Mouse (Mus musculus) gastrocnemius, postnatal 25 days (tissue): ENCODE data around the gene Cenpb. TPM values are rescaled to one million over a fixed set of nuclear protein-coding genes. Genes with fewer than 3 reads are reported as not detected.
A peak's percentile ranks its signal among the peaks of the same experiment; 100 is the strongest.

Source experiments
- DNase-seq: peaks from one replicate; pipeline ENCODE4 v3.0.0; 2022
- total RNA-seq, 2 experiments: library from RNA; stranded (reverse); gene quantifications; 1 replicate in 1 of 2; 2 replicates in 1 of 2; pipeline ENCODE4 v1.2.3; 2021

The Cenpb gene
- total RNA-seq, 2 experiments from 2014 or later: 58.9 to 61.8 TPM

DNA sequence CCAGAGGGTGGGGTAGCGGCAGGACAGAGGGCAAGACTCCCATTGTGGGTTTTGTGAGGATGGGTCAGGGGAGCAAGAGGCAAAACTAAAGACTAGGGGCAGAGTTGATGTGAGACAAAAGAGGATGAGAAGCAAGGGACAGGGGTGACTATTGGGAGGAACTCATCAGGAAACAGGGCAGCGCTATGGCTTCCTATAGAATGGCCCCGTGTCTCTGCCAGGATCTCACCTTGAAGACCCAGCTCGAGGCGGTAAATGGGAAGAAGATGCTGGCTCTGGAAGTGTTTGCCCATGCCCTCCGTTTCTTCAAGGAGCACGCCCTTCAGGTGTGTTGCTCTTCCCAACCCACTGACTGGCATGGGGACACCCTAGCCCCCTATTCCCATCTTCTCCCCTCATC is 41.1 kb downstream of the Cenpb start:
- peak; percentile 3 for DNase-seq

DNA sequence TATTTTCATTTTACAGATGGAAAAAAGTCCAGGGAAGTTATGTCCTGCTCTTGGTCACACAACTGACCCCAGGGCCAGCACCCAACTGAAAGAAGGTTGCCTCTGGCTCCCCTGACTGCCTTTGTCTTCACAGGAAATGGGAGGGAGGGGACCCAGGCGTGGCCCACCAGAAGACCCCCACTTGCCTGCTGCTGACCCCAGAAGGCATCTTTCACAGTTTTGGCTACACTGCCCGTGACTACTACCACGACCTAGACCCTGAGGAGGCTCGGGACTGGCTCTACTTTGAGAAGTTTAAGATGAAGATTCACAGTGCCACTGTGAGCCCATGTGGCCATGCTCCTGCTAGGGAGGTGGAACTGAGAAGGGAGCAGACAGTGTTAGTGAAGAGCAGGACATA is 41.6 kb downstream of the Cenpb start:
- DNase-seq: peak; percentile 4

GRCm38 (mm10) chr2:131135521-131136139 is 44.2 kb downstream of the Cenpb start:
- DNase-seq: no peak

- DNase-seq: peak; percentile 18
Observed at GRCm38 (mm10) chr2:131134826-131135400, 45.0 kb downstream of the Cenpb start.

- peak; percentile 55 for DNase-seq
Observed at GRCm38 (mm10) chr2:131134381-131134780, 45.5 kb downstream of the Cenpb start.

DNA sequence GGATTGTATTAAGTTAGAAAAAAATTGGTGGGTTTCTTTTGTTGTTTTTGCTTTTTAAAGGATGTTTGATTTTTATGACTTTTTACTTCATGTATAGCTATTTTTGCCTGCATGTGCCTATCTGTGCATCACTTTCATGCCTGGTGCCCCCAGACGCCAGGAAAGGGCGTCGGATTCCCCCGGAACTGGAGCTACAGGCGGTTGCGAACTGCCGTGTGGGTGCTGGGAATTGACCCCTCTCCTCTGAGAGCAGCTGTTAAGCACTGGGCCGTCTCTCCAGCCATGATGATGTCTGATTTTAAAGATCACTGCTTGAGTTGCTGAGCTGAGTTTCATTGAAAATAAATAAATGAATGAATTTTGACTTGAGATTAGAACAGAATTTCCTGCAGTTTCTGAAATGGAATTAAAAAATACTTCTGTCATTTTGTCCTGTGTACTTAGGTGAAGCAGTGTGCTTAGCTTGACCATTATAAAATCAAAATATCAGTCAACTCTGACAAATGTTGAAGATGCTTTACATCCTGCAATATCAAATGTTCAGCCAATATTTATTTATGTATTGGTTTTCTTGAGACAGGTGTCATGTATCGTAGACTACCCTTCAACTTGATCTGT is 46.8 kb downstream of the Cenpb start, which contains the start of gene Gm11037:
TSS of gene Gm11037 (plus strand) at position 568 of the 618 bp plus-strand sequence.
- no peak for DNase-seq

DNA sequence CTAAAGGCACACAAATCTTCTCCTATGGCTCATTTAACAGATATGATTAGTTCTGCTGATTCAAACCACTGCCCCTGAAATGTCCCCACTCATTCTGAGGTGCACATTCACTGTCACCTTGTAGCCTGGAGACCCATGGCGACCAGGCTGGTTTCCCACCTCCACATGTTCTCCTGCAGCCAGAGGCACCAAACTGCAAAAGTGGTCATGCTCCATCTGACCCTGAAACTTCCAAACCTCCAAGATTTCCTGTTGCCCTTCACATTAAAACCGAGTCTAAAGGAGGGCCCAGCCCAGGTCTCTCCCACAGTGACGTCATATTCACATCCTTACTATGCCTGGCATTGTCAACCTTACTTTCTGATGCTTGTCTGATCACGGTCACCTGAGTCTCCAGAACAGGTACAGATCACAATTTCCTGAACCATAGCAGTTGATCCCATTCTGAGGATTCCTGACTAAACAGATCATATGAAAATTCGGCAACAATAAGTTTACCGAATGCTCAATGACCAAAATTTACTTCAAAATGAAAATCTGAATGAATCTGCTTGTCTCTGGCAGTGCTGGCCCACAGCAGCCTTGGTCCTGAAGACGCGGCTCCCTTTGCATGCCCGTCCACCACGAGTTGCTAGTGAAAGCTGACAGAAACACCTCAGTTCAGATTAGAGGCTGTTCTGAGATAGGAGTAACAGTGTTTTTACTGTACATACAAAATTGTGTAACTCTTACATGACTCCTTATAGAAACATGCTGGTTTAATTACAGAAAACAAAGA is 47.6 kb downstream of the Cenpb start:
- no peak for DNase-seq

DNA sequence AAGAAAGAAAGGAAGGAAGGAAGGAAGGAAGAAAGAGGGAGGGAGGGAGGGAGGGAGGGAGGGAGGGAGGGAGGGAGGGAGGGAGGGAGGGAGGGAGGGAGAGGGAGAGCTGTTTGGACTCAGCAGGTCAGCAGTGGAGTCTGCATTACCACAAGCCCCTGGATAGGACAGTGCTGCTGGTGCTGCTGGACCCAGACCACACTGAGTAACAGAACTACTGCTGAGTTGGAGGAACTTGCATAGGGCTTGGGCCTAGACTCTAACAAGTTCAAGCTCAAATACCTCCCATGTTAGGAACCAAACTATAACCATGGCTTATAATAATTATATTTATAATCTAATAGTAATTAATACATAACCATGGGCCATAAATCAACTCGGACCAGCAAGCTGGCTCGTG is 49.0 kb downstream of the Cenpb start:
- no peak for DNase-seq

DNA sequence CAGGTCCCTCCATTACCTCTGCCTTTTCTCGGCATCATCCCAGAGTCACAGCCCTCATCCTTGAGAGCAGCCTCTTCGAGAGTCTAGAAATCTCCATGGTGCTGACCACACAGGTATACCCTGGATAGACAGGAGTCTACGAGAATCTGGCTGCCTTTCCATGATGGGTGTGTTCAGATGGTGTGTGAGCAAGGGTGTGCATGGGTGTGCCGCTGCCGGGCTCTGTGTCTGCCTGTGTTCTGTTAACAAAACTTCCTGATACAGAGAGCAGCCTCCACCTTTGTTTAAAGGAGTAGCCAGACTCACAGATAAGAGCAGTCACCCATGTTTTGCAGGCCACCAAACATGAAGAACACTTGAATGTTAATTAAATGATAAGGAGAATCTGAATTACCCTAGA is 50.0 kb downstream of the Cenpb start:
- no peak for DNase-seq

GRCm38 (mm10) chr2:131128636-131129157 is 51.2 kb downstream of the Cenpb start:
- DNase-seq: no peak

GRCm38 (mm10) chr2:131128211-131128610 is 51.7 kb downstream of the Cenpb start:
- no peak for DNase-seq

GRCm38 (mm10) chr2:131127161-131127730 is 52.6 kb downstream of the Cenpb start, which contains the start of gene Hspa12b:
TSS of gene Hspa12b (plus strand) at chr2:131127280.
- DNase-seq: peak; percentile 80

- no peak for DNase-seq
Observed at GRCm38 (mm10) chr2:131125964-131126815, 53.7 kb downstream of the Cenpb start.

Other genes with a start within 250 kb of the Cenpb start
- 1 to 10 TPM; 1.8 to 3.2 TPM for gene Gfra4, start 137.0 kb downstream of the Cenpb start, total RNA-seq
- gene Adam33, start 116.3 kb downstream of the Cenpb start, total RNA-seq: 1 to 10 TPM; 1.7 to 4.7 TPM
- 1 to 10 TPM in 1 of 2 experiments, under 1 TPM in 1; 0.64 to 1.2 TPM for gene Siglec1, start 93.3 kb downstream of the Cenpb start, total RNA-seq
- 10 to 100 TPM; 14.5 to 16.6 TPM for gene Hspa12b, start 52.8 kb downstream of the Cenpb start, total RNA-seq
- not detected for gene Gm11037, start 46.6 kb downstream of the Cenpb start, total RNA-seq
- gene 1700037H04Rik, start 20.0 kb downstream of the Cenpb start, total RNA-seq: 1 to 10 TPM; 3.3 to 6.6 TPM
- gene Cdc25b, start 6.9 kb upstream of the Cenpb start, total RNA-seq: 1 to 10 TPM; 1.5 to 4.8 TPM
- gene Spef1, start 7.2 kb upstream of the Cenpb start, total RNA-seq: 1 to 10 TPM; 1.9 to 2.1 TPM
- gene Ap5s1, start 27.0 kb upstream of the Cenpb start, total RNA-seq: 10 to 100 TPM; 18.2 to 20.1 TPM
- 10 to 100 TPM; 40.5 to 47.4 TPM for gene Mavs, start 54.0 kb upstream of the Cenpb start, total RNA-seq
- 10 to 100 TPM; 22.5 to 26.4 TPM for gene Pank2, start 82.4 kb upstream of the Cenpb start, total RNA-seq
- 1 to 10 TPM in 1 of 2 experiments, under 1 TPM in 1; 0.82 to 1.6 TPM for gene Rnf24, start 172.8 kb upstream of the Cenpb start, total RNA-seq